Mouse (Mus musculus): ENCODE measurements around the gene Stxbp2. TPM values are rescaled to one million over a fixed set of nuclear protein-coding genes. Genes with fewer than 3 reads are reported as not detected.
"Not testable (repeated sequence)": the region's sequence is repeated elsewhere in the genome, so short reads cannot be mapped to it uniquely, and the experiment has no call there.

The Stxbp2 gene
- 38.7 and 44.1 TPM in 2 replicates for polyA plus RNA-seq (2016; fragmentation: Nextera tagmentation; extraction: Ambion mirVana)

DNA sequence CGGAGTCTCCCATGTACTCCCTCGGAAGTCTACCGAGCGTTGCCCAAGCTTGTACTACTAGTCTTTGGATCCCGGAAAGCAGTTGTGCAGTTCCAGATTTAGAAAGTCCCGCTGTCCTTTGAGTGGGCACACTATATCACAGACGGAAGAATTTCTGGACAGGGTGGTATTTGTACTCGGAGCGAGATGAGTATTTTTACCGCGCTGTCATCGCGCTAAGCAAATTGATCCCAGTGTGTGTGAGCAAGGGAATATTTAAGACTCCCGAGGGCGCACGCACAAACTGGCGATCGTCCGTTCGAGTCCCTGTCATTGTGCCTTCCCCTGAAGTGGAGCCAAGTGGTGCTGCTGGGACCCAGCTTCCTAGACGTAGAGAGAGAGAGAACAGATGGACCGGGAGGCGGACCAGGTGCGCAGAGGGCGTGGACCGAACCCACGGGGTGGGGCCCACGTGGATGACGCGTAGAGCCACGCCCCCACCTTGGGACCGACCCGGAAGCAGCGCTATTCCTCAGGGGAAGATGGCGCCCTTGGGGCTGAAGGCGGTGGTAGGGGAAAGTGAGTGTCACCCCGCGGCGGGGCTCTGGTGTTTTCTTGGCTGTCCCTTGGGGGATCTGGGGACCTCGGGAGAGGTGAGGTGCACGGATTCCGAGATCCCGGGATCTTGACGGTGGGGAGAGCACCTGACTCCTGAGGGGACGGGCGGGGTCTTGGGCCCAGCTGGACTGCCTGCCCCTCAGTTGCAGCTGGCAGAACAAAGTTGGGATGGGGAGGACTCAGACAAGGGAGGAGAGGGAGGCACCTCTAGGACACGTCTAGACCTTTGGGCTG lies at the start of gene Stxbp2:
Gene Stxbp2 (plus strand): TSS at position 309 of the 831 bp plus-strand sequence.
- Histone ChIP-seq H3K36me3 (peaks cover 13% of the 10 kb centered on the region), H3K27ac (peak within 1 kb of the TSS; percentile 80)

DNA sequence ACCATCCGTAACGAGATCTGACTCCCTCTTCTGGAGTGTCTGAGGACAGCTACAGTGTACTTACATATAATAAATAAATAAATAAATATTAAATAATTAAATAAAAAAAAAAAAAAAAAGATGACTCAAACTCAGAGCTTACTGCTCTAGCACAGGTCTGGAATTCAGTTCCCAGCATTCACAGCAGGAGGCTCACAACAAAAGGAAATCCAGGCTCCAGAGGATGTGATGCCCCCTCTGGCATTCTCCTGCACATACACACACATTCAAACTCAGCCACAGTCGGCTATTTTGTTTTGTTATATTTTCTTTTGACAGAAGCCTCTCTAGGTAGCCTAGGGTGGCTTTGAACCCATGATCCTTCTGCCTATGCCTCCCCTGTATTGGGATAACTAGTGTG lies 48.8 kb upstream of the Stxbp2 start:
- H3K4me1 ChIP-seq (replicated peaks); H3K27me3 ChIP-seq (ENCODE audit: insufficient read depth, poor library complexity, severe bottlenecking); H3K4me3 ChIP-seq; H3K36me3 ChIP-seq; H3K27ac ChIP-seq; H3K9me3 ChIP-seq; DNase-seq (ENCODE audit: low spot score): not testable (repeated sequence)
- WGBS, result 92% methylated on average over 3 of the region's 3 CpGs

More for the DNA sequence above, at the start of gene Stxbp2:
- Histone ChIP-seq H3K4me3 (peak within 1 kb of the TSS; percentile 66), H3K4me1 (replicated peaks) (peaks cover 9% of the 10 kb centered on the region), H3K27me3 (ENCODE audit: insufficient read depth, poor library complexity, severe bottlenecking) (peaks cover 23% of the 10 kb centered on the region; the same call in 1 of the 2 replicates), H3K9me3 (no peaks in the 10 kb centered on the region)
- WGBS, result 7% methylated on average over 47 of the region's 47 CpGs
- DNase-seq (ENCODE audit: low spot score), result peak; percentile 57

DNA sequence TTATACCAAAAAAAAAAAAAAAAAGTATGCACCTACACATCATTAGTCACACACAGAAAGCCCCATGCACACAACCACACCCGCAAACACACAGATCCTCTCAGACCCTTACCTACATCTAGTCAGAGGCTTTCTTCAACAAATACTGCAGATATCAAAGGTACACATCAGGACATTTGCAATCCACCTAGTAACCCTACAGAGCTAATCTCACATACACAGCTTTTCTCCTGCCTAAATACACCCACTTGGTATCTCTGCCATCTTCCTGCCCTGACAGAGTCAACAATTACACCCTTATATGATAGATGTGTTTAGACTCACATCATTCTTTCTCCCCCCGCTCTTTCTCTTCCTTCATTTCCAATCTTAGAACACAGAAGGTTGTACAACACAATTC lies 44.3 kb upstream of the Stxbp2 start:
- 91% methylated on average over 2 of the region's 2 CpGs for WGBS
- no peak overlapping the region for H3K27ac ChIP-seq
- no peaks in the 10 kb centered on the region for H3K9me3 ChIP-seq
- H3K4me3 ChIP-seq, result no peak overlapping the region
- no peak for DNase-seq (ENCODE audit: low spot score)
- peaks cover 16% of the 10 kb centered on the region for H3K27me3 ChIP-seq (ENCODE audit: insufficient read depth, poor library complexity, severe bottlenecking)
- peaks cover 14% of the 10 kb centered on the region for H3K4me1 ChIP-seq (replicated peaks)
- no peaks in the 10 kb centered on the region for H3K36me3 ChIP-seq

DNA sequence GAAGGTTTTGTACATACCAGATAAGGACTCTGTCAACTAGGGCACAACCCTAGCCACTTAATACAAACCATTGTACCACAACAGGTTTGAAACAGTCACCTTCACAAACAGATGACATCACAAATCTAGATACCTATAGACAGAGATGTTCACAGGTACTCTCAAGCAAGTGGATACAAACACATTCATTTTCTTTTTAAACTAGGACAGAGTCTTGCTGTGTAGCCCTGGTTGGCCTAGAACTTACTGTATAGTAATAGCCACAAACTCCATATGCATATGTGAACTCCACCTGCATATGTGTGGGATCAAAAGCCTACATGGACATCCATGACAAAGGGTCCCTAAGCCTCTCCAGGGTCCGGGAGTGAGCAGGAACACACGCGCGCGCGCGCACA lies 43.8 kb upstream of the Stxbp2 start, which contains the start of gene Camsap3:
Gene Camsap3 (plus strand): TSS at position 301 of the 398 bp plus-strand sequence.
- no peaks in the 10 kb centered on the region for H3K36me3 ChIP-seq
- peaks cover 14% of the 10 kb centered on the region for H3K4me1 ChIP-seq (replicated peaks)
- H3K27me3 ChIP-seq (ENCODE audit: insufficient read depth, poor library complexity, severe bottlenecking), result peaks cover 16% of the 10 kb centered on the region
- WGBS, result 4% methylated on average over 7 of the region's 7 CpGs
- no peak for DNase-seq (ENCODE audit: low spot score)
- peak within 1 kb of the TSS; percentile 88 for H3K27ac ChIP-seq
- H3K4me3 ChIP-seq, result peak within 1 kb of the TSS; percentile 70
- no peaks in the 10 kb centered on the region for H3K9me3 ChIP-seq

DNA sequence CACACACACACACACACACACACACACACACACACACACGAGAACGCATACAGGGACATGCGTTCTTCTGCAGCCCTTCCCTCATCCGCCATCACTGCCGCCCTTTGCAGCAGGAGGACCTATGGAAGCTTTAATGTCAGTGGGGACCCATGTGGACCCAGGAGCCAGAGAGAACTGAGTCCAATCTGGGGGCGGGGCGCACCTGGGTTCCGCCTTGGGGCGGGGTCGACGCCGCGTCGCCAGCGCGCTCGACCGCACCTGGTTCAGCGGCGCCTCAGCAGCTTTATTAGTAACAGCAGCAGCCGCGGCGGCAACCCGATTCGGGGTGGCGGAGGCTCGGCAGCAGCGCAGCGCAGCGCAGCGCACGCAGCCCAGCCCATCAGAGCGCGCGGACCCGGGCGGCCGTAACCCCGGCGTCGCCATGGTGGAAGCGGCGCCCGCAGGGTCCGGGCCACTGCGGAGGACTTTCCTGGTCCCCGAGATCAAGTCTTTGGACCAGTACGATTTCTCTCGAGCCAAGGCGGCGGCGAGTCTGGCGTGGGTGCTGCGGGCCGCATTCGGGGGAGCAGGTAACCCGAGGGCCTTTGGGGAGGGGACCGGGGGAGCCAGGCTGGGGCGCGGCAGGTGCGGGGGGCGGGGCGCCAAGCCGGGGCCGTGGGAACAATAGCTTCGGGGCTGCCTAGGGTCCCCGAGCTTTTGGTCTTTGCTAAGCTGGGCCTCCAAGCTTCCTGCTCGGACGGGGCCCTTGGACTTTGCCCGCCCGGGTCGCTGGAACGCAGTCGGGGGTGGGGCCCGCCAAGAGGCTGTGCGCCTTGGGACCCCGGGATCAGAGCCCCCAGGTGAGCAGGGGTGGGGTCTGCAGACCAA lies 43.1 kb upstream of the Stxbp2 start:
- Histone ChIP-seq H3K27me3 (ENCODE audit: insufficient read depth, poor library complexity, severe bottlenecking) (peaks cover 16% of the 10 kb centered on the region), H3K4me1 (replicated peaks) (peaks cover 14% of the 10 kb centered on the region), H3K36me3 (no peaks in the 10 kb centered on the region), H3K4me3 (peak overlapping the region; percentile 70), H3K27ac (peak overlapping the region; percentile 88), H3K9me3 (no peaks in the 10 kb centered on the region)
- DNase-seq (ENCODE audit: low spot score), result peak; percentile 72
- under 1% methylated on average over 77 of the region's 77 CpGs for WGBS

DNA sequence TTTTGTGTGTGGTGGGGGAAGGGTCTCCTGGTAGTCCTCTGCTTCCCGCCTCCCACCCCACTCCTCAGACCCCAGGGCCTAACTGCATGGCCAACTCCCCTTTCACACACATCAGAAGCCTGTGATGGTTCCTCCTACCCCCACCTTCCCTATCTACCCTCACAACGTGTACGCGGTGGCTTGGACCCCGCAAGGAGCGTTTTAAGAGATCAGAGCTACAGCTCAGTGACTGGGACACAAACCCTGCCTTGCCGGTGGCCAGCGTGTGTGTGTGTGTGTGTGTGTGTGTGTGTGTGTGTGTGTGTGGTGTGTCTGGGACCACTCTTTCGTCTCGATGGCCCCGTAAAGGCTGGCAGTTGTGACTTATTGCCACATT lies 42.5 kb upstream of the Stxbp2 start:
- no peaks in the 10 kb centered on the region for H3K9me3 ChIP-seq
- DNase-seq (ENCODE audit: low spot score), result peak; percentile 42
- H3K27ac ChIP-seq, result peak overlapping the region; percentile 88
- 2% methylated on average over 11 of the region's 11 CpGs for WGBS
- H3K4me3 ChIP-seq, result peak overlapping the region; percentile 70
- peaks cover 16% of the 10 kb centered on the region for H3K27me3 ChIP-seq (ENCODE audit: insufficient read depth, poor library complexity, severe bottlenecking)
- H3K36me3 ChIP-seq, result no peaks in the 10 kb centered on the region
- peaks cover 14% of the 10 kb centered on the region for H3K4me1 ChIP-seq (replicated peaks)

DNA sequence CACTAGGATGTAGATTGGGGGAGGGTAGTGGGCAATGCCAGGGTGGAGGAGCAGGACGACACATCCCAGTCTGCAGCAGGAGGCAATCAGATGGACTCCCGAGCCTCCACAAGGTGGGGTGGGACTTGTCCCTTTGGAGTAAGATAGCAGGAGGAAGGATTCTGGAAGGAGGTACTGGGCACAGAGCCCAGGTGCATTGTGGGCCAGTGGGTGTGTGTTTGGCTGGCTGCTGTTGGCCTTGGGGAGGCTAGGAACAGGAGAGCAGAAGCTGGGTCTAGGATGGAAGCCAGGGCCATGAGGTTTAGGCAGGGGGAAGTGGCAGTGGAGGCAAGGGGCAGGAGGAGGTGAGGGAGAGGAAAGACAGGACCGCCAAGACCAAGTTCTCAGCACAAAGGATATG lies 37.3 kb upstream of the Stxbp2 start:
- WGBS, result 86% methylated on average over 3 of the region's 3 CpGs
- H3K27ac ChIP-seq, result no peak overlapping the region

DNA sequence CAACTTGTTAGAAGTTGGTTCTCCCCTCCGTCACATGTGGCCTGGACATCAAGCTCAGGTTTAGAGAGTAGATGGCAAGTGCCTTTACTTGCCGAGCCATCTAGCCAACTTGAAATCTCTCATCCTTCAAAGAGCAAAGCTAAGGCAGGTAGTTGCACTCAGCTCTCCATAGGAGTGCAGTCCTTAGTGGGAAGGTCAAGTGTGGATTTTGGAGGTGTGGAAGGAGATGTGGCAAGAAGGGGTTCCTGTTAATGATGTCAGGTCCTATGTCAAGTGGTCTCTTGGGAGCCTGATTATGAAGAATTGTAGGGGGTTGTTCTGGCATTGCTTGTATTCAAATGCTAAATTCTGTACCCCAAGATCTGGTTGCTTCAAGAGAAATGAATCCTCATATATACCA lies 36.3 kb upstream of the Stxbp2 start:
- no peaks in the 10 kb centered on the region for H3K27me3 ChIP-seq (ENCODE audit: insufficient read depth, poor library complexity, severe bottlenecking)
- no peak overlapping the region for H3K4me3 ChIP-seq
- H3K9me3 ChIP-seq, result no peaks in the 10 kb centered on the region
- no peak overlapping the region for H3K27ac ChIP-seq
- 90% methylated on average over 2 of the region's 2 CpGs for WGBS
- no peaks in the 10 kb centered on the region for H3K4me1 ChIP-seq (replicated peaks)
- no peak for DNase-seq (ENCODE audit: low spot score)
- peaks cover 19% of the 10 kb centered on the region for H3K36me3 ChIP-seq

More for the DNA sequence above, 37.3 kb upstream of the Stxbp2 start:
- no peaks in the 10 kb centered on the region for H3K9me3 ChIP-seq
- DNase-seq (ENCODE audit: low spot score), result no peak
- peaks cover 9% of the 10 kb centered on the region for H3K36me3 ChIP-seq
- H3K4me1 ChIP-seq (replicated peaks), result peaks cover 7% of the 10 kb centered on the region
- H3K4me3 ChIP-seq, result no peak overlapping the region
- H3K27me3 ChIP-seq (ENCODE audit: insufficient read depth, poor library complexity, severe bottlenecking), result no peaks in the 10 kb centered on the region

DNA sequence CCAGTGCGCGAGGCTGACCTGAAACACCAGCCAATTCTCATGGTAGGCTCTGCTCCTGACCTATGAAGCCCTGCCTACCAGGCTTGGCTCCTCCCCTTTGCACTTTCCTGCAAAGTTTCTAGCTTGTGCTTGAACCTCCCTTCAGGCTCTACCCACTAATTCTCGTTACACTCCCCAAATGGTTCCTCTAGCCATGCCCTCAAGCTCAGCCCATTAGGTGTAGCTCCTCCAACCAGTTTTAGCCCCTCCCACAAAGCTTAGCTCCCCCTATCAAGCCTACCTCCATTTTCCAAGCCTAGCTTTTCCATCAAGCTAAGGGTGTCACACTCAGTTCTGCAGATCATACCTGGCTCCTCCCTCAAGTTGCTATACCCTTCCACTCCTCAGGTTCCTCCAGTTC lies 32.7 kb upstream of the Stxbp2 start:
- H3K9me3 ChIP-seq, result no peaks in the 10 kb centered on the region
- H3K4me3 ChIP-seq, result no peak overlapping the region
- no peak for DNase-seq (ENCODE audit: low spot score)
- no peak overlapping the region for H3K27ac ChIP-seq
- WGBS, result 86% methylated on average over 3 of the region's 3 CpGs
- H3K4me1 ChIP-seq (replicated peaks), result no peaks in the 10 kb centered on the region
- H3K36me3 ChIP-seq, result peaks cover 50% of the 10 kb centered on the region
- no peaks in the 10 kb centered on the region for H3K27me3 ChIP-seq (ENCODE audit: insufficient read depth, poor library complexity, severe bottlenecking)

DNA sequence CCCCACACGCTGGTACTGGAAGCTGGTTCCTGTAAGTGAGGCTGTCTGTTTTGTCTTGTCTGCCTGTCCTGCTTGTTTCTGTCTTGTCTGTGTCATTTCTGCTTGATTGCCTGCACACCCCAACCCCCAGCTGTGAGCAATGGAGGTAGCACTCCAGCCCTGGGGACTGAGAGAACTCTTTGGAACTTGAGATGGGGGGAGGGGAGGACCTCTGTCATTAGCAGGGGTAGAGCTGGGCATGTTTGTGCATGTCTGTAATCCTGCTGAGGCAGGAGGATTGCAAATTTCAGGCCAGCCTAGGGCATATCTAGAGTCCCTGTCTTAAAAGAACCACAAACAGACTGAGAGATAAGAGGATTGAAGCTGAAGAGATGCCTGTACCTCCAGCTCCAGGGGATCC lies 31.5 kb upstream of the Stxbp2 start:
- DNase-seq (ENCODE audit: low spot score), result no peak
- Histone ChIP-seq H3K27me3 (ENCODE audit: insufficient read depth, poor library complexity, severe bottlenecking) (no peaks in the 10 kb centered on the region), H3K9me3 (no peaks in the 10 kb centered on the region), H3K4me1 (replicated peaks) (no peaks in the 10 kb centered on the region), H3K27ac (no peak overlapping the region), H3K4me3 (no peak overlapping the region), H3K36me3 (peaks cover 62% of the 10 kb centered on the region)
- WGBS, result 68% methylated on average over 1 of the region's 1 CpGs

DNA sequence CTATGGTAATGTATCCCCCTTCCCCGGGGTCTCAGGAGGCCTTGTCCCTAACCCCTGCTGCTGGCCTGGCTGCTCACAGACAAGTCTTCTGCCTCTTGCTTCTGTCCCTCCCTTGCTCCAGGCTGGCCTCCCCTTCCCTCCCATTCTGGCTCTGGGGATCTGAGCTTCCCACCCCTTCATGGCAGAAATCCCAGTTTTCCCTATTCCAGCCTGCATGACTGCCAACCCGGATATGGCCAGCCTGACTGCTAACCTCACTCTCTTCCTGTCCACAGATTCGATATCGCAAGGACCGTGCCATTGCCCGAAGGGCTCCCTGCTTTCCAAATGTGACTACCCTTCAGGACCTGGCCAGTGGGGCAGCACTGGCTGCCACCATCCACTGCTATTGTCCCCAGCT lies 30.4 kb upstream of the Stxbp2 start:
- Histone ChIP-seq H3K4me1 (replicated peaks) (no peaks in the 10 kb centered on the region), H3K9me3 (no peaks in the 10 kb centered on the region), H3K27me3 (ENCODE audit: insufficient read depth, poor library complexity, severe bottlenecking) (no peaks in the 10 kb centered on the region), H3K27ac (no peak overlapping the region), H3K36me3 (peaks cover 74% of the 10 kb centered on the region), H3K4me3 (no peak overlapping the region)
- WGBS, result 94% methylated on average over 6 of the region's 6 CpGs
- no peak for DNase-seq (ENCODE audit: low spot score)

DNA sequence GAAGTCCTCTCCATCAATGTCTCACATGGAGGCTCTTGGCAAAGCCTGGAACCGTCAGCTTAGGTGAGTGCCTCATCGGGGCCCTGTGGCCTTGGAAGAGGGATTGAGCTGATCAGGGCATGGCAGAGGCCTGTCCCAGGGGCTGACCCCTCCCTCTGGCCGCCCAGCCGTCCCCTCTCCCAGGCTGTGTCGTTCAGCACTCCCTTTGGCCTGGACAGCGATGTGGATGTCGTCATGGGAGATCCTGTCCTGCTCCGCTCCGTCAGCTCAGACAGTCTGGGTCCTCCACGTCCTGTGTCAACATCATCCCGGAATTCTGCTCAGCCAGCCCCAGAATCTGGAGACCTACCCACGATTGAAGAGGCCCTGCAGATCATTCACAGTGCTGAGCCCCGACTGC lies 27.3 kb upstream of the Stxbp2 start:
- H3K4me1 ChIP-seq (replicated peaks), result no peaks in the 10 kb centered on the region
- no peaks in the 10 kb centered on the region for H3K9me3 ChIP-seq
- 80% methylated on average over 13 of the region's 13 CpGs for WGBS
- no peak for DNase-seq (ENCODE audit: low spot score)
- H3K36me3 ChIP-seq, result peaks cover 95% of the 10 kb centered on the region
- no peaks in the 10 kb centered on the region for H3K27me3 ChIP-seq (ENCODE audit: insufficient read depth, poor library complexity, severe bottlenecking)
- no peak overlapping the region for H3K4me3 ChIP-seq
- H3K27ac ChIP-seq, result no peak overlapping the region

DNA sequence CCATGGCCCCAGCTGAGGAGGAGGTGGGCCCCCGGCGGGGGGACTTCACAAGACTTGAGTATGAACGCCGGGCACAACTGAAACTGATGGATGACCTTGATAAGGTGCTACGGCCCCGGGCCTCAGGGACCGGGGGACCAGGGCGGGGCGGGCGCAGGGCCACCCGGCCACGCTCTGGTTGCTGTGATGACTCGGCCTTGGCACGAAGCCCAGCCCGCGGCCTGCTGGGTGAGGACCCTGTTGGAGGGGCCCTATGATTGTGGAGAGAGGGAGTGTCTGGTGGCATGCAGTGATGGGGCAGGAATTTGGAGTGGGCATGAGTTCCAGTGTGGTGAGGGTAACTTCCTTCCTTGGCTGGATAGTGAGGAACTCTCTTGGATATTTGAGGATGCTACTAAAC lies 24.2 kb upstream of the Stxbp2 start:
- H3K4me3 ChIP-seq, result no peak overlapping the region
- H3K27me3 ChIP-seq (ENCODE audit: insufficient read depth, poor library complexity, severe bottlenecking), result no peaks in the 10 kb centered on the region
- WGBS, result 94% methylated on average over 16 of the region's 16 CpGs
- DNase-seq (ENCODE audit: low spot score), result no peak
- H3K36me3 ChIP-seq, result peaks cover 100% of the 10 kb centered on the region
- H3K9me3 ChIP-seq, result no peaks in the 10 kb centered on the region
- H3K4me1 ChIP-seq (replicated peaks), result no peaks in the 10 kb centered on the region; the same call in 1 of the 2 replicates
- H3K27ac ChIP-seq, result no peak overlapping the region
